Mouse (Mus musculus) hindlimb bud, embryonic 11.5 days (tissue): ENCODE measurements around the gene Pofut1.
"Not testable (repeated sequence)": the region's sequence is repeated elsewhere in the genome, so short reads cannot be mapped to it uniquely, and the experiment has no call there.

ENCODE experiments used
- DNase-seq: peaks from one replicate; pipeline ENCODE4 v3.0.0-alpha.2; 2012; ENCODE audit warnings: low read depth, low spot score; ENCODE audit errors: extremely low spot score

Gene Pofut1

GRCm38 (mm10) chr2:153238406-153238805, 2.9 kb upstream of the Pofut1 start:
- DNase-seq = no peak

DNA sequence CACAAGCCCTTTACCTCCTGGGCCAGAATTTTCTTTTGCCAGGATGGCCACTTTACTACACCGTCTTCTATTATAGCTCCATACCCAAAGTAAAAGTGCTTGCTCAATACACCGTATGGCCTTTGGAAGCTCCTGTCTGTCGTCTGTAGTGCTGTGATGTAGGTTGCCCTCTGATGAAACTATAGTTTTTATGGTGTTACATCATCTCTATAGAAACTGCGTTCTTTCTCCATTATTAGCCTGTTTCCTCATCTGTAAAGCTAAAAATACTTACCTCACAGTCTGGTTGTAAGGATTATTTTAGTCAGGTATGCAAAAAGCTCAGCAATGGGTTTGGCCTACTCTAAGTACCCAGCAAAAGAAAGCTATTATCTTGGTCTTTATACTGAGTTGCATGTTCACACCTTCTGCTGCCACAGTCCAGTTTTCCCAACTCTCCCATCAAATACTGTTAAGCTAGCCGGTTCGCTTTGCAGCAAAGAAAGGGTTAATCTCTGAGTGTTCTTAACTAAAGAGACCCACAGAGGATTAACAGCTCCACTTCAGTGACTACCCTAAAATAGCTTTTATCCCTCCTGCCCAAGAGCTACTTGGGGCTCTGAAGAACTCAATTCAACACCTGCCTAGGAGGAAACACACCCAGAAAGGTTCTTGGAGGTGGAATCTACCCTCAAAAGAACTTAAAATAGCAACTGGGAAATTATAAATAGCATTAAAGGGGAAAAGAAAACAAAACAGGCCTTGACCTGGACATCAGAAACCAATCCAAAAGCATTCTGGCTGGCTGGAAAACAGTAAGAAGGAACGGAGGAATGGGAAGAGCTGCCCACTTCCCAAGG, 2.1 kb upstream of the Pofut1 start:
- DNase-seq = no peak

DNA sequence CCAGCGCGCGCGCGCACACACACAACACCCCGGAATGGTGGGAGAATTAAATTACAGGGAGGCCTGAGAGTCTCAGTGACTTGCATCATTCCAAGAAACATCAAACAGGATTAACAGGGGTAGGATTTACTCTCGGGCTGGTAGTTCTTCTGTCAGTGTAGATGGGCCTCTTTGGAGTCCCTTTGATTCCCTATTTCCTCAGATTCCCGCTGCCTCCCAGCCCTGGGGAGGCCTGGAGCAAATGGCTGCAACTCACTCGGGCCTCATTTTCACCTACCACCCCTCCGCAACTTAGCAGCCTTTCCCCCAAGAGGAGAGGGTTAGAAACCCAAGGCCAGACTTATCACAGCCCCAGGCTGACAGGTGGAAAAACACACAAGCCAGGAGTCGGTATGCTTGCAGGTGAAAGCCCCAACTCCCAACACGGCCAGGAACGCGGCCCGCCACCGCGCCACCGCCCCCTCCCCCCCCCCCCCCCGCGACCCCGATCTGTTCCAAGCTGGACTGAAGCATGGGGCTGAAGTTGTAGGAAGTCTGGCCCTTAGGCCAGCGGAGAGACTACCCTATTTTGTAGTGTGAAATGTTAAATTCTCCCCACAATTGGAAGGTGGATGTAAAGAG, 1.4 kb upstream of the Pofut1 start:
- DNase-seq = no peak

DNA sequence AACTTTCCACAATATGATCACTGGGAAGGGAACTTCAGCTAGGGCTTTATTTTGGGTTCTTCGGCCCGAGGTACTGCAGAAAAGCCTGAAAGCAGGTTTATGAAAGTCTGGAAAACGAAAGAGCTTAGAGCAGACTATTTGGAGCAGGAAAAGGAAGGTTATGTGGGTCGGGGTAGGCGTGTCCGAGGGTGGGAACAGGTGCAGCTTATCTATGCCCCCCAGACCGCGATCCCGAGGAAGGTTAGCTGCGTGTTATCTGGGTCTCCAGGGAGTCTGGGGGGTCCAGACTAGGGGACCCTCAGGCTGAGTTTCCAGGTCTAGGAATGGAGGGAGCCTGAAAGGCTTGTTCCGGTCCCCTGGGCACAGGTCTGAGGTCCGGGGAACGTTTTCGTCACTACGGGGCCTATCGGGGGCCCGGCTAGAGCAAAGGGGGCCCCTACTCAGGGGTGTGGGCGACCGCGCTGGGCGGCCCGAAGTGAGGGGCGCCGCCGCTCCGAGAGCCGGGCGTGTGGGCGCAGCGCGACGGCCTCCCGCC, 565 bp upstream of the Pofut1 start:
- no peak for DNase-seq

GRCm38 (mm10) chr2:153242156-153242555, 823 bp downstream of the Pofut1 start:
- no peak for DNase-seq

DNA sequence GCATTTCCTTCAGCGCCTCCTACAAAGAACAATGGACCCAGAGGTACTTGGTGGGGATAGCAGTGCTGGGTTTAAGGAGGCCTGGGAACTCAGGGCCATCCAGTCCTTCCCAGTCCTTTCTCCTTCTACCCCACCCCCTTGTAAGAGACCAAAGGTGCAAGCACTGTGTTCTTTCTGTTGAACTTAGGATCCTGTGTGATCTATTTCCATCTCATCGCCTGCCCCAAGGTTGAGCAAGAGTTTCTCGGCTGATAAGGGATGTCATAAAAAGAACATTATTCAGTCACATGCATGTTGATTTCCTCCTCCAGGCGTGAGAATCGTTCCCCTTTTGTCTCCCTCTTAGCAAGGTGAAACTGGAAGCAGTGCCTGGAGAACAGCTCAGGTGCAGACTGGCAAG, 8.4 kb downstream of the Pofut1 start:
- DNase-seq = no peak

- DNase-seq = no peak
These were observed 15.3 kb downstream of the Pofut1 start for GRCm38 (mm10) chr2:153256604-153257003.

DNA sequence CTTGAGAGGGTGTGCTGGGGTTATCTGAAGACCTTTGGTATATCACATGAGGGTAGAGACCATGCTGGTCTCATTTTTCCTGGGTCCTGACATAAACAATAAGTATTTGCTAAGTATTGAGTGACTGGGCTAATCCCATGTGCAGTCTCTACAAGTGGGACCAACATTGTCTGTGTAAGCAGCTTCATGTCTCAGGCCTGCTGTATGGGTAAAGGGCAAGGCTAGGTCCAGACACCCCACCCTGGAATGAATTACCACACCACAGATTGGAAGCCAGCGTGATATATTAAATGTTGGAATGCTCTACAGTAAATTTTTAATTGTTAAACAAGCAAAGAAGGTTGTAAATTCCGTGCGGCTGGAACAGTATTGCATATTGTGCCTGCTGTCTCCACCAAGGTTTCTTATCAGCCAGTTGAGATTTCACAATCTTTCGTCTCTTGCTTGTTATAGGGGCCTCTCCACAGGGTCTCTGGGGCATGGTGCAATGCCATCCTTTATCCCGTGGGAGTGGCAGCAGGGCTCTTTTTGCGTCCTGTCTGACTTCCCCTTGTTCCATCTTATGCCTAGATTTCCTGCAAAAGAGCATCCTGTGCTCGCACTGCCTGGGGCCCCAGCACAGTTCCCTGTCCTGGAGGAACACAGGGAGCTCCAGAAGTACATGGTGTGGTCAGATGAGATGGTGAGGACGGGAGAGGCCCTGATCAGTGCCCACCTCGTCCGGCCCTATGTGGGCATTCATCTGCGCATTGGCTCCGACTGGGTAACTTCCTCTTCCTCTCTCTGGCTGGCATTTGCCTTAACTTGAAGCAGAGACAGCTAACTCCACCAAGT, 17.9 kb downstream of the Pofut1 start:
- no peak for DNase-seq

DNA sequence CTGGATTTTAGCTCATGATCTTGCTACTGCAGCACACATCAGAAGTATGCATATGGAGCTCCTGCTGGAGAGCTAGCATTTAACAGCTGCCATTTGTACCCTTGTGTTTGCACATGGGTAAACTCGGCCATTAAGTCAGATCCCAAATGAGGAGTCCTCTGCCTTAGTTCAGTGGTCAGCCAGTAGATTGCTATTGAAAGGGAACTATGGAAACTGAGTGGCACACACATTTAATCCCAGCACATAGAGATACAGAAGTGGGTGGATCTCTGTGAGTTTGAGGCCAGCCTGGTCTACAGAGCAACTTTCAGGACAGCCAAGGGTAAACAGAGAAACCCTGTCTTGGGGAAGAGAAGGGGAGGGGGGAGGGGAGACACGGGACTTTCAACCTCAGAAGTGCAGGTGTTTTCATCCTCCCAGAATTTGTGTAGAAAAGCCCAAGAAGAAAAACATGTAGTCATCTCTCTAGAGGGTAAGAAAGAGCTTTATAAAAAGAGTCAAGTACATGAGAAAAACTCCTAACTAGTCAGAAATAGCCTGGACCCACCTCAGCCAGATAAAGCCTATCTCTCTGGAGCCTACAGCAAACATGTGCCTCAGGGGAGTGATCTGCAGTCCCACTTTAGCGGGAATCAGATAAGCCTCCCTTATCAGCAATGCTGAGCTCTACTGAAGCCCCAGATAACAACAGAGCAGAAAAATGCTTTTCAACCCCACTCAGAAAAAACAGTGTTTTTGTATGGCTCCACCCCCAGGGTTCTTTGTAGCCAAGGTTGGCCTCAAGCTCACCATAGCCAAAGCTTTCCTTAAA, 18.7 kb downstream of the Pofut1 start:
- no peak for DNase-seq

- no peak for DNase-seq
These were observed 21.7 kb downstream of the Pofut1 start for GRCm38 (mm10) chr2:153263053-153263452.

GRCm38 (mm10) chr2:153267331-153267730, 26.0 kb downstream of the Pofut1 start:
- no peak for DNase-seq

DNA sequence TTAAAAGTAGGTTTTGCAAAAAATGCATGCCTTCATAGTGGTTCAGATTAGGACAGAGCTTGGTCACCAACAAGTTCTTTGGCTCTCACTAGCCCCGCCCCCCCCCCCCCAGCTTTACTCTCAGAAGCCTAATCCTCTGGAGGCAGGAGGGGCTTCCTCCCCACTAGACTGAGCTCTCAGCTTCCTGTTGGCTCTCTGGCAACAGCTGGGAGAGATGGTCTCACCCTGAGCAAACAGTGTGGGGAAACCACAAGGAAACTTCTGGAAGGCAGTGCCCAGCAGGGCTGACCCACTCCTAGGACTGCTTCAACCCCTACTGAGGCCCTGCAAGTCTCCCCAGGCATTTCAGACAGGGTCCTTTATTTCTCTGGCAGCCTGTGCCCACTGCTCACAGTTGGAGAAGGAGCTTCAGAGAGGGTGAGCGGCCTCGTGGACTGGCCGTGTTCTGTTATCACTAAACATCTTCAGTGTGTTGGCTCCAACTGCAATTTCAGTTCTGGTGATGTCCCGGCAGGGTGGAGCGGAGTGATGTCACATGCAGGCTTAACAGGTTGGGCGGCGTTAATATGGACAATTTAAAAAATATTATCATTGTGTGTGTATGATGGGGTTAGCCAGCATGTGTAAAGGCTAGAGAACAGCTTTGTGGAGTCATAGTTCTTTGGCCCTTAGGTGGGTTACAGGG, 29.0 kb downstream of the Pofut1 start:
- not testable (repeated sequence) for DNase-seq

DNA sequence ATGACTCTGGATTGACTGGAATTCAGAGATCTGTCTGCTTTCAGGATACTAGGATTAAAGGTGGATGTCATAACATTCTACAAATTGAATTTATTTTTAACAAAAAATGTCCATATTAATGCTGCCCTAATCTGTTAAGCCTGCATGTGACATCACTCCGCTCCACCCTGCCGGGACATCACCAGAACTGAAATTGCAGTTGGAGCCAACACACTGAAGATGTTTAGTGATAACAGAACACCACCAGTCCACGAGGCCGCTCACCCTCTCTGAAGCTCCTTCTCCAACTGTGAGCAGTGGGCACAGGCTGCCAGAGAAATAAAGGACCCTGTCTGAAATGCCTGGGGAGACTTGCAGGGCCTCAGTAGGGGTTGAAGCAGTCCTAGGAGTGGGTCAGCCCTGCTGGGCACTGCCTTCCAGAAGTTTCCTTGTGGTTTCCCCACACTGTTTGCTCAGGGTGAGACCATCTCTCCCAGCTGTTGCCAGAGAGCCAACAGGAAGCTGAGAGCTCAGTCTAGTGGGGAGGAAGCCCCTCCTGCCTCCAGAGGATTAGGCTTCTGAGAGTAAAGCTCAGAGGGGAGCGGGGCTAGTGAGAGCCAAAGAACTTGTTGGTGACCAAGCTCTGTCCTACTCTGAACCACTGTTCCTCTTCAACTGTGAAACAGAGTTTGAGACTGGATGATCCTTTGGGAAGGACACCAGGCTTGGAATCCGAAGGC, 33.0 kb downstream of the Pofut1 start:
- not testable (repeated sequence) for DNase-seq

GRCm38 (mm10) chr2:153274919-153275247, 33.5 kb downstream of the Pofut1 start:
- no peak for DNase-seq

- not testable (repeated sequence) for DNase-seq
These were observed 34.2 kb downstream of the Pofut1 start for GRCm38 (mm10) chr2:153275577-153275976.

GRCm38 (mm10) chr2:153276440-153276839, 35.1 kb downstream of the Pofut1 start:
- no peak for DNase-seq

GRCm38 (mm10) chr2:153276846-153277245, 35.5 kb downstream of the Pofut1 start:
- not testable (repeated sequence) for DNase-seq

DNA sequence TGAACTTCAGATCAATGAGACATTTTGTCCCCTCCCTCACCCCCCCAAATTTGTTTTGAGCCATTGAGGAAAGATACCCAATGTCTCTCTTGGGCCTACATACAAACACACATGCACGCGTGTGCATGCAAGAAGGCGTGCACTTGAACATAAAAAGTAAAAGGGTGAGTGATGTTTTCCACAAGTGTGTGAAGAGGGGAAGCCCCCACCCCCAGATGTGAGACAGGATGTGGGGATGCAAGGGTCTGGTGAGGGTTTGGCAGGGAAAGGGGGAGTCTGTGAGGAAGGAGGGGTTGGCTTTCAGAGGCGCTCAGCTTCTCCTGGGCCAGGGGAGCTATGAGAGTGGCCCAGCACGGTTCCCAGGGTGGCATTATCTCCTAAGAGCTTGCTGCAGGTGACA, 37.0 kb downstream of the Pofut1 start:
- DNase-seq = no peak

DNA sequence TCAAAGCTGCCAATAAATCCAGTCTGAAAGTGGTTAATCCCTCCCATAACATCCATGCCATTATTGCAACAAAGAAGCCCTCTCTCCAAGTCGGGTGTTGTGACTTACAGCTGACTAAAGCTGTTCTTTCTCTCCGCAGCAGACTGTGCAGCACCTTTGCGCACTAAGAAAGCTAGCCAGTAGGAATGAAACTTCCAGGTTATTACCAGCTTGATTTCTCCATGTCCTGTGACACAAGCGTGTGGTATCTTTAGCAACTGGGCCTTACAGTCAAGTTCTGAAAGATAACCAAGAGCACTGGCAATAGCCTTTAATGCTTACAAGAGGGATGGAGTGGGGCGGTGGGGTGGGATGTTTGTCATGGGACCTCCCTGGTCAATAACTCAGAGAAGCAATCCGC, 42.6 kb downstream of the Pofut1 start:
- no peak for DNase-seq
